Mouse (Mus musculus): ENCODE measurements around the gene Gngt1. TPM values are rescaled to one million over a fixed set of nuclear protein-coding genes. Genes with fewer than 3 reads are reported as not detected.
A peak's percentile ranks its signal among the peaks of the same experiment; 100 is the strongest.

The Gngt1 gene
- total RNA-seq (2021) (not detected), polyA plus RNA-seq (2012; rRNA removed) (not detected in 2 replicates)
- long read RNA-seq: 0 reads

DNA sequence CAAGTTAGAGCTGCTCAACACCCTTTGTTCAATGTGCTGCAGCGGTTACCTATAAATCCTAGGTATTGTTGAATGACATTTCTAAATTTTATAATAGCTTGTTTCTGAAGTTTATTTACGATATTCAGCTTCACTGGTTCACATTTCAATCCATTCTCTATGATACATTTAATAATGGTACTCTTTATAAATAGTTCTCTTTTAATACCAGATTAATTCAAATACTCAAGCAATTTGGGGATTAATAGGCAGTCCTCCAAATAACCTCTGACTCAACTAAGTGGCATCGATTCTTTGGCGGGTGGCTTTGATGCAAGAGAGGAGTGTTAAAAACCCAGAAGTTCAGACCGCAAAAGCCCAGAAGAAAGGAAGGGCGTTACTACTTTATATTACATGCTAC is at the start of gene Gngt1:
Gene Gngt1 (plus strand): TSS at position 301 of the 400 bp plus-strand sequence.
- Histone ChIP-seq H3K27ac (no peak within 1 kb of the TSS), H3K36me3 (ENCODE audit: control insufficient read depth, insufficient read depth, low read length) (no peaks in the 10 kb centered on the region), H3K9ac (ENCODE audit: low read depth, low read length) (no peak within 1 kb of the TSS), H3K4me1 (ENCODE audit: control insufficient read depth, insufficient read depth, low read length) (no peaks in the 10 kb centered on the region), H3K79me2 (replicated peaks; ENCODE audit: control insufficient read depth, insufficient read depth, low read length) (no peaks in the 10 kb centered on the region), H3K27me3 (ENCODE audit: control insufficient read depth, insufficient read depth, low read length) (no peaks in the 10 kb centered on the region), H3K4me3 (no peak within 1 kb of the TSS)
- 88% methylated on average over 6 of the region's 6 CpGs for WGBS
- TF ChIP-seq EP300 (IDR thresholded peaks at IDR 0.05; ENCODE audit: insufficient read depth, low read depth, low read length) (no peak), CTCF (IDR thresholded peaks at IDR 0.05) (no peak), POLR2A (IDR thresholded peaks at IDR 0.05; ENCODE audit: insufficient read depth, low read depth, low read length) (no peak)
- no peak for DNase-seq
- intact Hi-C loops (cut with DNase I): no loop called here

DNA sequence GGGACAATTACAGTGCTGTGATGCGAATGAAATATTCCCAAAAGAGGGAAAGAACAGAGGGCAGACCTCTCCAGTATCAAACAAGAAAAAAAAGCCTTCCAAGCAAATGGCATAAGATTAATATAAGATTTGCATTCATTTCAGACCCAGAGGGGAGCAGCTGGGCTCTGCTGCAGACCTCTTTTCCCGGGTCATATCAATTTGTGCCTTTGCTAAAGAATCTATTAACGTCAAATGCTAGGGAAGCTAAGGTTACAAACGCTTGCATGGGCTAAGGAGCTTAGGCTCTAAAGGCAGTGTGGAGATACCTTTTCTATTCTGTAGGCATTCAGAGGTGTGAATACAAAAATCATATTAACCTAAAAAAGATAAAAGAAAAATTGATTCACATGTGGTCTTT is 38.6 kb upstream of the Gngt1 start:
- H3K4me1 ChIP-seq (ENCODE audit: control insufficient read depth, insufficient read depth, low read length): no peaks in the 10 kb centered on the region
- 54% methylated on average over 4 of the region's 4 CpGs for WGBS
- H3K27ac ChIP-seq: no peak overlapping the region
- no peaks in the 10 kb centered on the region for H3K79me2 ChIP-seq (replicated peaks; ENCODE audit: control insufficient read depth, insufficient read depth, low read length)
- intact Hi-C loops (cut with DNase I): no loop called here
- H3K4me3 ChIP-seq: no peak overlapping the region
- no peaks in the 10 kb centered on the region for H3K27me3 ChIP-seq (ENCODE audit: control insufficient read depth, insufficient read depth, low read length)
- H3K36me3 ChIP-seq (ENCODE audit: control insufficient read depth, insufficient read depth, low read length): no peaks in the 10 kb centered on the region
- no peak overlapping the region for H3K9ac ChIP-seq (ENCODE audit: low read depth, low read length)
- TF ChIP-seq EP300 (IDR thresholded peaks at IDR 0.05; ENCODE audit: insufficient read depth, low read depth, low read length): no peak
- no peak for TF ChIP-seq POLR2A (IDR thresholded peaks at IDR 0.05; ENCODE audit: insufficient read depth, low read depth, low read length)
- TF ChIP-seq CTCF (IDR thresholded peaks at IDR 0.05): no peak
- no peak for DNase-seq

DNA sequence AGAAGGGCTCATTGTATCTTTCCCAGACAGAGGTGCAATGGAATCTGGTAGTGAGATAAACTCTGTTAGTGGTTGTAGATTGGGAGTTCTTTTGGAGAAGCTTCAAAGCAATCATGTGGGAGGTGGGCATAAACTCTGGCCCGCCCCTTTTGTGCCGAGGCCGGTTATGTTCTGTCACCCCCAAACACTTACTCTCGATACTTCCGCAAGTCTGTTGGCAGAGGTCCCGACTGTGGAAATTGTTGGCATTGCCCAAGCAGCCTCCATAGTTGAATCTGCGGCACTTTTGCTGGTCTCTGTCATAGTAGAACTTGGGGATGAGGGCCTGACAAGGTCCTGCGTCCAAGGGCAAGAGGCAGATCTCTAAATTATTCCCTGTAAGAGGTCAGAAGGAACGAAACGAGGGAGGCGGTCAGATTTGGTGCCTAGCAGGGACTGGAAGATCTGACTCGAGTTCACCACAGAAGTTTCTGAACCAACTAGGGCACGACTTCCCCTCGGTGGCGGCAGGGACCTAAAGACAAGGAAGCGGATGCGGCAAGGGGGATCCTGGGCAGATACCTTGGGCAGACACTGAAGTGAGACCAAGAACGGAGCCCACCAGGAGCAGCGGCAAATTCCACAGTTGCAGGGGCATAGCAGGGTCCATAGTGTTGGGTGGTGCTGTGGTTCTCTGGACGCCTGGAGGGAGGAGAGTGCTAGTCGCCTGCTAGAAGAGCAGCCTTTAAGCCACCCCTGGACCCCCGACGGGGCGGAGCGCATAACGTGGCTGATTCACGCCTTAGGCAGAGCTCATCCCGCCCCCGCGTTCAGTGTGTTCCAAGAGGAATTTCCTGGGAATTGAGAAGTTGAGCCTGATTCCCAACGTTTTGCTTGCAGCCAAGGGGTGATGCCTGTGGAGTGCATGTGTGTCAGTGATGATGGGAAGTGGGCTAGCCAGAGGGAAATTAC is 25.6 kb upstream of the Gngt1 start:
- no peaks in the 10 kb centered on the region for H3K36me3 ChIP-seq (ENCODE audit: control insufficient read depth, insufficient read depth, low read length)
- peak overlapping the region; percentile 44 for H3K4me3 ChIP-seq
- intact Hi-C loops (cut with DNase I): loop anchor here (2.0 kb wide), 1 partner anchor 35 kb away; the partner anchor contains the start of gene Gng11
- H3K79me2 ChIP-seq (replicated peaks; ENCODE audit: control insufficient read depth, insufficient read depth, low read length): no peaks in the 10 kb centered on the region
- 7% methylated on average over 31 of the region's 31 CpGs for WGBS
- H3K27me3 ChIP-seq (ENCODE audit: control insufficient read depth, insufficient read depth, low read length): no peaks in the 10 kb centered on the region
- TF ChIP-seq POLR2A (IDR thresholded peaks at IDR 0.05; ENCODE audit: insufficient read depth, low read depth, low read length) (no peak; the same call in 1 of the 2 replicates), CTCF (IDR thresholded peaks at IDR 0.05) (no peak), EP300 (IDR thresholded peaks at IDR 0.05; ENCODE audit: insufficient read depth, low read depth, low read length) (no peak)
- H3K4me1 ChIP-seq (ENCODE audit: control insufficient read depth, insufficient read depth, low read length): 0 out of 2 replicates have a peak, but pooled peaks cover 1% of the 10 kb centered on the region
- peak; percentile 47 to 57 for DNase-seq
- peak overlapping the region; percentile 69 for H3K27ac ChIP-seq
- H3K9ac ChIP-seq (ENCODE audit: low read depth, low read length): peak overlapping the region; percentile 51

DNA sequence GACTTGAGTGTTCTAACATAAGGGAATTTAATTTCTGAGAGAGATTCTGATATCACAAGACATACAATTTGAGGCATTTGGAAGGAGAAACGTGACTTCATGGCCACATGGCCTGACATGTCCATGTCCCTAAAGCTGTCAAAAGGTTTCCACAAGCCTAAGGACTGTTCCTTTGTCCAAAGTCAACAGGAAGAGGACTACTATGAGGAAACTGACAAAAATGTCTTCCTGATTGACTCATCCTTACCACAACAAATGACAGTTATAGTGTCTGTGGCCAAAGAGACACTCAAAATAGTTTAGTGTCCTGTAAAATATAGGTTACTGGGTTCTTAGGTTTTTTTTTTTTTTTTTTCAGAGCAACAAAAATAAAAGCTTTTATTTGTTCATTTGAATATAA is 19.9 kb upstream of the Gngt1 start:
- intact Hi-C loops (cut with DNase I): no loop called here
- no peaks in the 10 kb centered on the region for H3K4me1 ChIP-seq (ENCODE audit: control insufficient read depth, insufficient read depth, low read length)
- WGBS: 25% methylated on average over 1 of the region's 1 CpGs
- no peak overlapping the region for H3K27ac ChIP-seq
- DNase-seq: no peak
- H3K36me3 ChIP-seq (ENCODE audit: control insufficient read depth, insufficient read depth, low read length): no peaks in the 10 kb centered on the region
- no peaks in the 10 kb centered on the region for H3K27me3 ChIP-seq (ENCODE audit: control insufficient read depth, insufficient read depth, low read length)
- no peaks in the 10 kb centered on the region for H3K79me2 ChIP-seq (replicated peaks; ENCODE audit: control insufficient read depth, insufficient read depth, low read length)
- no peak overlapping the region for H3K4me3 ChIP-seq
- H3K9ac ChIP-seq (ENCODE audit: low read depth, low read length): no peak overlapping the region
- TF ChIP-seq CTCF (IDR thresholded peaks at IDR 0.05) (no peak), EP300 (IDR thresholded peaks at IDR 0.05; ENCODE audit: insufficient read depth, low read depth, low read length) (no peak), POLR2A (IDR thresholded peaks at IDR 0.05; ENCODE audit: insufficient read depth, low read depth, low read length) (no peak)

DNA sequence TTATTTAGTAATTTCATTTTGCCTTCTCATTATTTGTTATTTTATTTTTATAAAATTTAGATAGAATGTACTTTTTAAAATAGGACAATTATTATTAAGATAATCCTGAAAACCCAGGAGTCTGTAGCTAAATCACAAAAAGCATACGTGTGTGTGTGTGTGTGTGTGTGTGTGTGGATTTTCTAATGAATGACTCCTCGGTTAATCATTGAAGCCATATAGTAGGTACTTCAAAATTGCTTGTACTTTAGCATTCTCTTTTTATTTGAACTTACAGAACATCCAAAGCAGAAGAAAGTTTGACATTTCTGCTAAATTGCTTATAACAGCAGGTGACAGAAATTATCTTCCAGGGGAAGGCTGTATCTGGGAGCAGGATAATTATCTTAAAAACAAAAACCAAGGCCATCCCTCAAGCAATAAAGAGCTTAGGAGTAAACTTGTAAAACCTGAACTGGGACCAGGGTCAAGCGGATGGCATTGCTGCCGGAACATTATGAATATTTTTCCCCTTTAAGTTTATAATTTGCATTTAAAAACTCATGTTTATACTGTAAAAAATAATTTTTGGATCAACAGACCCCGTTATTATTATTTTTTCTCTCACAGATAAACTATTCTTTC is 10.8 kb upstream of the Gngt1 start:
- intact Hi-C loops (cut with DNase I): no loop called here
- Histone ChIP-seq H3K27ac (no peak overlapping the region), H3K4me1 (ENCODE audit: control insufficient read depth, insufficient read depth, low read length) (no peaks in the 10 kb centered on the region), H3K9ac (ENCODE audit: low read depth, low read length) (no peak overlapping the region), H3K79me2 (replicated peaks; ENCODE audit: control insufficient read depth, insufficient read depth, low read length) (no peaks in the 10 kb centered on the region), H3K27me3 (ENCODE audit: control insufficient read depth, insufficient read depth, low read length) (no peaks in the 10 kb centered on the region), H3K36me3 (ENCODE audit: control insufficient read depth, insufficient read depth, low read length) (no peaks in the 10 kb centered on the region), H3K4me3 (no peak overlapping the region)
- DNase-seq: no peak
- 89% methylated on average over 5 of the region's 5 CpGs for WGBS
- TF ChIP-seq POLR2A (IDR thresholded peaks at IDR 0.05; ENCODE audit: insufficient read depth, low read depth, low read length) (no peak), CTCF (IDR thresholded peaks at IDR 0.05) (no peak), EP300 (IDR thresholded peaks at IDR 0.05; ENCODE audit: insufficient read depth, low read depth, low read length) (no peak)
